Mouse (Mus musculus) small intestine, adult 2 months (tissue): ENCODE data around the gene Grm7.

ENCODE experiments used
- CTCF ChIP-seq: fragments of 200-500 bp; IDR thresholded peaks from 2 replicates; pipeline ENCODE4 v1.5.1; 2012; ENCODE audit warnings: low read depth, mild to moderate bottlenecking, control low read depth, inconsistent platforms, low read length, moderate library complexity, mixed read lengths; ENCODE audit not compliant: insufficient replicate concordance, insufficient read length; ENCODE audit errors: extremely low read depth
- POLR2A ChIP-seq: fragments of 200-500 bp; IDR thresholded peaks from 2 replicates; pipeline ENCODE4 v1.6.1; 2012; ENCODE audit warnings: low read depth, mild to moderate bottlenecking, control low read depth, inconsistent platforms, low read length, moderate library complexity

DNA sequence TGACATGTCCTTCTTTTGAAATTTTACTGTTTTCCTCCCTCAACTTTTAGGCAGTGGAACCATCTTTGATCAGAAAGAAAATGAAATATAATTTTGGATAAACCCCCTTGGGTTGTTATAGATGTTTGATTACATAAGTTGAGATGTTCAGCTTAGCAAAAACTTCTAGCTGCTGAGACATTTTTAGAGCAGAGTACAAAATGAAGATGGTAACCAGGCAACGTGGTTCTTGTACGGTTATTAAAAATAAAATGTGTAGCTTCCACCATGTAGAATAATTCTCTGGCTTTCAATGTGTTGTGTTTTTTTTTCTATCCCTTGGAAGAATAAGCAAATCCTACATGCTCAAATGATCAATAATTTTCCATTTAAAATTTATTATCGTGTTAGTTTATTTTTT lies 550.0 kb downstream of the Grm7 start:
- TF ChIP-seq CTCF (no peak), POLR2A (no peak)
